8 mouse cellular contexts compared by ENCODE assay signal in genomic region chr4:34429456-34430235, GRCm38 (mm10).
A peak's percentile ranks its signal among the peaks of the same experiment; 100 is the strongest.
DNase-seq lines count a peak whose midpoint lies in the region.

No protein-coding gene starts in this region.

- intact Hi-C loops in left cerebral cortex, postnatal 36 days (cut with DNase I) = no loop called here

- peak; percentile 6 for DNase-seq in cerebellum, adult 11-12 months
- no peak for DNase-seq in cerebellum, postnatal 4 days (ENCODE audit: low spot score in 2 of 2)
- DNase-seq in testis, postnatal 14 days (ENCODE audit: low spot score) = peak; percentile 6
- DNase-seq in testis, postnatal 10 days (ENCODE audit: low spot score) = no peak
- DNase-seq in left cerebral cortex, postnatal 36 days (ENCODE audit: low spot score in 2 of 2) = peak; percentile 10 to 12
- peak; percentile 36 for DNase-seq in thymus, postnatal 4 days
- no peak for DNase-seq in kidney, adult 11 months
- no peak for DNase-seq in urinary bladder, postnatal 4 days (ENCODE audit: low spot score in 2 of 2)

Comparison
In these comparisons a context has a peak if more than half of its experiments do, and no peak if none do; other contexts are left out.
1. DNase-seq: peak in cerebellum, adult 11-12 months (single experiment), testis, postnatal 14 days (single experiment), left cerebral cortex, postnatal 36 days (2 of 2) and thymus, postnatal 4 days (single experiment); none in cerebellum, postnatal 4 days (0 of 2), testis, postnatal 10 days (single experiment), kidney, adult 11 months (single experiment) and urinary bladder, postnatal 4 days (0 of 2).